Mouse (Mus musculus): ENCODE results near the gene Chchd3. TPM values are rescaled to one million over a fixed set of nuclear protein-coding genes. Genes with fewer than 3 reads are reported as not detected.

The Chchd3 gene
- total RNA-seq (2021) = 100 to 1,000 TPM; 572 to 581 TPM

- intact Hi-C loops (cut with DNase I) = loop anchor here (5.0 kb wide), 2 partner anchors 187 to 1117 kb away; partner anchors contain the start of genes Exoc4 and Slc35b4
Measured at GRCm38 (mm10) chr6:33059735-33060576, at the start of gene Chchd3. Gene Chchd3 (minus strand): TSS chr6:33060260.

GRCm38 (mm10) chr6:33104661-33105060 is 44.6 kb upstream of the Chchd3 start:
- intact Hi-C loops (cut with DNase I) = no loop called here
- DNase-seq = no peak

More at GRCm38 (mm10) chr6:33059735-33060576, at the start of gene Chchd3:
- DNase-seq = peak; percentile 95 to 96

GRCm38 (mm10) chr6:33098903-33099302 is 38.8 kb upstream of the Chchd3 start:
- DNase-seq = no peak
- intact Hi-C loops (cut with DNase I) = no loop called here

GRCm38 (mm10) chr6:33094671-33095233 is 34.7 kb upstream of the Chchd3 start:
- intact Hi-C loops (cut with DNase I) = no loop called here
- DNase-seq = no peak

GRCm38 (mm10) chr6:33080186-33080585 is 20.1 kb upstream of the Chchd3 start:
- intact Hi-C loops (cut with DNase I) = no loop called here
- DNase-seq = no peak

- DNase-seq = no peak
- intact Hi-C loops (cut with DNase I) = no loop called here
Measured at GRCm38 (mm10) chr6:33078260-33078936, 18.3 kb upstream of the Chchd3 start.

GRCm38 (mm10) chr6:33066462-33066861 is 6.4 kb upstream of the Chchd3 start:
- intact Hi-C loops (cut with DNase I) = no loop called here

GRCm38 (mm10) chr6:33059276-33059675 is 784 bp downstream of the Chchd3 start:
- DNase-seq = peak; percentile 18 to 20
- intact Hi-C loops (cut with DNase I) = no loop called here

More at GRCm38 (mm10) chr6:33066462-33066861, 6.4 kb upstream of the Chchd3 start:
- no peak for DNase-seq

GRCm38 (mm10) chr6:33056392-33056791 is 3.7 kb downstream of the Chchd3 start:
- intact Hi-C loops (cut with DNase I) = no loop called here
- DNase-seq = no peak

- intact Hi-C loops (cut with DNase I) = no loop called here
- no peak for DNase-seq
Measured at GRCm38 (mm10) chr6:33055663-33056062, 4.4 kb downstream of the Chchd3 start.

GRCm38 (mm10) chr6:33054946-33055345 is 5.1 kb downstream of the Chchd3 start:
- DNase-seq = no peak
- intact Hi-C loops (cut with DNase I) = no loop called here

GRCm38 (mm10) chr6:33051642-33052041 is 8.4 kb downstream of the Chchd3 start:
- no peak for DNase-seq
- intact Hi-C loops (cut with DNase I) = no loop called here

- no peak for DNase-seq
- intact Hi-C loops (cut with DNase I) = no loop called here
Measured at GRCm38 (mm10) chr6:33049705-33050420, 10.2 kb downstream of the Chchd3 start.

GRCm38 (mm10) chr6:33043480-33043879 is 16.6 kb downstream of the Chchd3 start:
- DNase-seq = no peak
- intact Hi-C loops (cut with DNase I) = loop anchor here (5.0 kb wide), 2 partner anchors 41 to 56 kb away; no protein-coding TSS in a partner anchor

- intact Hi-C loops (cut with DNase I) = loop anchor here (5.0 kb wide), 2 partner anchors 41 to 56 kb away; no protein-coding TSS in a partner anchor
- DNase-seq = no peak
Measured at GRCm38 (mm10) chr6:33042880-33043279, 17.2 kb downstream of the Chchd3 start.

- DNase-seq = no peak
- intact Hi-C loops (cut with DNase I) = loop anchor here (5.0 kb wide), 2 partner anchors 40 to 55 kb away; no protein-coding TSS in a partner anchor
Measured at GRCm38 (mm10) chr6:33041978-33042377, 18.1 kb downstream of the Chchd3 start.

- intact Hi-C loops (cut with DNase I) = loop anchor here (5.0 kb wide), 2 partner anchors 38 to 53 kb away; no protein-coding TSS in a partner anchor
- DNase-seq = no peak
Measured at GRCm38 (mm10) chr6:33040360-33041090, 19.5 kb downstream of the Chchd3 start.

- no peak for DNase-seq
- intact Hi-C loops (cut with DNase I) = no loop called here
Measured at GRCm38 (mm10) chr6:33032543-33032942, 27.5 kb downstream of the Chchd3 start.

- intact Hi-C loops (cut with DNase I) = no loop called here
- DNase-seq = no peak
Measured at GRCm38 (mm10) chr6:33031631-33032030, 28.4 kb downstream of the Chchd3 start.

GRCm38 (mm10) chr6:33028296-33028695 is 31.8 kb downstream of the Chchd3 start:
- intact Hi-C loops (cut with DNase I) = no loop called here
- DNase-seq = no peak
